Mouse (Mus musculus) midbrain, postnatal 0 days (tissue): ENCODE measurements around the gene Ubr2. TPM values are rescaled to one million over a fixed set of nuclear protein-coding genes. Genes with fewer than 3 reads are reported as not detected.

ENCODE experiments used
- ATAC-seq: fragments of 200-750 bp; cut with Nextera tagmentation; 2 replicates; pipeline ENCODE4 v1.8.0; 2017; ENCODE audit warnings: moderate number of reproducible peaks, mild to moderate bottlenecking, moderate TSS enrichment, moderate library complexity; ENCODE audit not compliant: low FRiP score
- DNase-seq: peaks from one replicate; pipeline ENCODE4 v3.0.0-alpha.2; 2015; ENCODE audit warnings: low spot score
- H3K27ac ChIP-seq: fragments of 300-500 bp; sonication (generic); 2 replicates; pipeline ENCODE4 v1.5.1; 2014; ENCODE audit warnings: low read depth, mild to moderate bottlenecking, low read length, mixed read lengths
- H3K27me3 ChIP-seq: fragments of 300-500 bp; sonication (generic); 2 replicates; pipeline ENCODE4 v1.6.1; 2014; ENCODE audit warnings: low read length, control low read depth, mixed read lengths; ENCODE audit not compliant: insufficient read depth
- H3K36me3 ChIP-seq: fragments of 300-500 bp; sonication (generic); 2 replicates; pipeline ENCODE4 v1.6.1; 2014; ENCODE audit warnings: low read length, control low read depth, mixed read lengths; ENCODE audit not compliant: insufficient read depth
- H3K4me1 ChIP-seq: fragments of 300-500 bp; sonication (generic); 2 replicates; pipeline ENCODE4 v1.6.1; 2014; ENCODE audit warnings: mild to moderate bottlenecking, control low read depth, antibody characterized with exemption, low read length, mixed read lengths; ENCODE audit not compliant: insufficient read depth
- H3K4me2 ChIP-seq: fragments of 300-500 bp; sonication (generic); 2 replicates; pipeline ENCODE4 v1.6.1; 2014; ENCODE audit warnings: low read depth, mild to moderate bottlenecking, low read length, mixed read lengths; ENCODE audit not compliant: poor library complexity, severe bottlenecking
- H3K4me3 ChIP-seq: fragments of 300-500 bp; sonication (generic); 2 replicates; pipeline ENCODE4 v1.5.1; 2014; ENCODE audit warnings: low read depth, mild to moderate bottlenecking, low read length, moderate library complexity
- H3K9ac ChIP-seq: fragments of 300-500 bp; sonication (generic); replicated peaks from 2 replicates; pipeline ENCODE4 v1.6.1; 2014; ENCODE audit warnings: mild to moderate bottlenecking, low read length, moderate library complexity, mixed read lengths; ENCODE audit not compliant: poor library complexity, severe bottlenecking
- H3K9me3 ChIP-seq: fragments of 300-500 bp; sonication (generic); 2 replicates; pipeline ENCODE4 v1.6.1; 2016; ENCODE audit warnings: low read length, control low read depth
- CTCF ChIP-seq: IDR thresholded peaks from 2 replicates; pipeline ENCODE4 v1.5.1; 2016; ENCODE audit warnings: antibody characterized with exemption, mild to moderate bottlenecking
- WGBS: fragments of 180-500 bp; shearing (Covaris S2); extraction: QIAGEN DNeasy Blood & Tissue Kit; methylation state at CpG from one replicate; pipeline ENCODE4 v1.1.7; 2014; 5-methylcytosine and 5-hydroxymethylcytosine counted together
- polyA plus RNA-seq: library from polyadenylated mRNA; unstranded; fragments of >200 nt; fragmentation: Nextera tagmentation; extraction: Ambion mirVana; gene quantifications from 2 replicates; pipeline ENCODE4 v1.2.1, GENCODE M21; 2015
- total RNA-seq: library from RNA; depleted of rRNA; stranded (reverse); fragments of >200 nt; gene quantifications from 2 replicates; pipeline ENCODE4 v1.2.3, GENCODE M21; 2014

Ubr2 gene
- total and polyA plus RNA-seq, 2 experiments from 2014 or later: 9.8 to 26.0 TPM

DNA sequence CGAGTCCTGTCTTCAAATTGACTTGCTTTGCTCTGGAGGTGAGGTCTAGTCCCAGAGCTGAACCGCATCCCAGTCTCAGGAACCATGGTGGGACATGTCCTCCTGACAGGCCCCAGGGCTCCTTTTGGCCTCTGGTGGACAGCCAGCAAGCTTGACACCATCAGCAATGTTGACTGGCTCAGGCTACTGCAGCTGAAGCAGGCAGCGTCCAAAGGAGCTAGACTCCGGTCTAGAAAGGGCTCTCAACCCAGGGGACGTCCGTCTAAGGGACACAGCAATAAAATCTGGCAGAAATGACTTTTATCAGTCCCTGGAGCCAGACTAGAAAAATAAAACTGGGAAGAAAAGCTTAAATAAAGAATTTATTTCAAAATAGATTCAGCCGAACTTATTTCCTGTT is 80.5 kb downstream of the Ubr2 start:
- Histone ChIP-seq H3K4me3 (no peak overlapping the region), H3K4me1 (no peaks in the 10 kb centered on the region), H3K4me2 (no peak overlapping the region), H3K36me3 (peaks cover 63% of the 10 kb centered on the region), H3K9ac (no peak overlapping the region), H3K27me3 (no peaks in the 10 kb centered on the region), H3K27ac (no peak overlapping the region), H3K9me3 (no peaks in the 10 kb centered on the region)
- 95% methylated on average over 7 of the region's 7 CpGs for WGBS
- DNase-seq (no peak), ATAC-seq (no peak)
- TF ChIP-seq CTCF: no peak

DNA sequence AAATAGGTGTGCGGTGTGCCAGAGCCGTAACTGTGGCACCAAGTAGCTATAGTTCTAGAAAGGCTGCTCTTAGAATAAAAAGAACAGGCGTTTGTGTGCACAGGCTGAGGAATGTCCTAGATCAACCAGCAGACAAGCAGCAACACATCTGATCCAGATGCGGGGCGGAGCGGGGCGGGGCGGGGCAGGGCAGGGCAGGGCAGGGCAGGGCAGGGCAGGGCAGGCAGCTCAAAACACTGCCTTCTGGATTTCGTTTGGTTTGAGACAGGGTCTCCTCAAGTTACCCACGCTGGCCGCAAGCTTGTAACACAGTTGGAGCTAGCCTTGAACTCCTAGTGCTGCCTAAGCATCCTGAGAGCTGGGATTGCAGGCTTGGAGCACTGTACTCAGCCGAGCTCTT is 81.1 kb downstream of the Ubr2 start:
- H3K27ac ChIP-seq: no peak overlapping the region
- no peak for DNase-seq
- no peaks in the 10 kb centered on the region for H3K4me1 ChIP-seq
- ATAC-seq: no peak
- H3K27me3 ChIP-seq: no peaks in the 10 kb centered on the region
- H3K9ac ChIP-seq: no peak overlapping the region
- no peaks in the 10 kb centered on the region for H3K9me3 ChIP-seq
- H3K4me2 ChIP-seq: no peak overlapping the region
- 91% methylated on average over 11 of the region's 12 CpGs for WGBS
- TF ChIP-seq CTCF: no peak
- peaks cover 58% of the 10 kb centered on the region for H3K36me3 ChIP-seq
- no peak overlapping the region for H3K4me3 ChIP-seq

DNA sequence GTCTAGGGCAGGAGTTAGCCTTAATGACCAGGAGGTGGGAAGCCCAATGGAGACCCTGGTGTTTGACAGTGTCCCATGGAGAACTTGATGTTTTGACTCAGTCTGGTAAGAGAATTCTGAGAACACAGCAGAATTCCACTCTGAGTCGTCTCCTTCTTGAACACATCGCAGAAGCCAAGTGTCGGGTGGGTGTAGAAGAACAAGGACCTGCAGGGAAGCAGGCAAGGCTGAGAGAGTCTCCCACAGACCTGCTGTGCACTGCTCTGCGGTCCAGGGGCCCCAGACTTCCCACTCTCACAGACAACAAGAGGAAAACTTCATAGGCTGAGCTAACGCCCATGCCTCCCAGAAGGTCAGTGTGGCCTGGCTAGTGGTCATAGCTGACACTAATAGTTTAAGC is 82.6 kb downstream of the Ubr2 start:
- Histone ChIP-seq H3K36me3 (peaks cover 44% of the 10 kb centered on the region), H3K27me3 (no peaks in the 10 kb centered on the region), H3K9me3 (no peaks in the 10 kb centered on the region), H3K4me2 (no peak overlapping the region), H3K4me3 (no peak overlapping the region), H3K27ac (no peak overlapping the region), H3K9ac (no peak overlapping the region), H3K4me1 (no peaks in the 10 kb centered on the region)
- TF ChIP-seq CTCF: no peak
- ATAC-seq: no peak
- no peak for DNase-seq
- 93% methylated on average over 5 of the region's 5 CpGs for WGBS

DNA sequence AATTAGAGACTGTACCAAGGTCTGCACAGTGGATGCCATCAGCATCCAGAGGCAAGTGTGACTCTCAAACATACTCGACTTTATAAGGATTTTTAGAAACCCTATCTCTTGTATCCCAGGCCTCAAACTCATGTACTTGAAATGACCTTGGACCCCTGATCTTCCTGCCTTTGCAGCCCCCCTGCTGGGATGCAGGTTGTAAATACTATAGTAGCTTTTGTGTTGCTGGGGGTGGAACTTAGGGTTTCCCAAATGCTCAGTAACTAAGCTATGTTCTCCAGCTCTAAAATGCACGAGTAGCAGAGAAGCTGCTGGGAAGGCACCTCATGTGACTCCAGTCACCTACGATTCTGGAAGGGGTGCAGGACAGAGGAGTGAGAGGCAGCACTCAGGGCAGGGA is 83.4 kb downstream of the Ubr2 start:
- Histone ChIP-seq H3K27me3 (no peaks in the 10 kb centered on the region), H3K9ac (no peak overlapping the region), H3K4me2 (no peak overlapping the region), H3K4me1 (no peaks in the 10 kb centered on the region), H3K27ac (no peak overlapping the region), H3K4me3 (no peak overlapping the region), H3K9me3 (no peaks in the 10 kb centered on the region), H3K36me3 (peaks cover 36% of the 10 kb centered on the region)
- ATAC-seq (no peak), DNase-seq (no peak)
- WGBS: 71% methylated on average over 3 of the region's 3 CpGs
- no peak for TF ChIP-seq CTCF

DNA sequence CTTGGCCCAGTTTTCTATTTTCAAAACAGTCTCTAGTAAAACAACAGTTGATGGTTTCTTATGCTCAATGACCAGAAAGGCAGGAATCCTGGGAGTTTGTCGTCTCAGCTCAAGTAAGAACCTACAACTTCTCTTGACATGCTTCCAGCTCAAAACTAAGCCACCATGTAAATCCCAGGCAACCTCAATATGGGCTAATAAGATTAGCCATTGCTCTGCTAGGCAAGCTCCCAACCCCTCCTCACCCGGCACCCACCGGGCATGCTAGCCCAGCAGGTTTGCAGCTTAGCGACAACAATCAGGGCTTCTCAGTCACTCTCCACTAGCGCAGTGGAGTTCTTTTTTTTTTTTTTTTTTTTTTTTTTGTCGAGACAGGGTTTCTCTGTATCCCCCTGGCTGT is 84.2 kb downstream of the Ubr2 start:
- H3K9ac ChIP-seq: no peak overlapping the region
- H3K4me3 ChIP-seq: no peak overlapping the region
- H3K4me2 ChIP-seq: no peak overlapping the region
- peaks cover 29% of the 10 kb centered on the region for H3K36me3 ChIP-seq
- no peak for TF ChIP-seq CTCF
- WGBS: 8% methylated on average over 6 of the region's 6 CpGs
- no peaks in the 10 kb centered on the region for H3K27me3 ChIP-seq
- ATAC-seq (no peak), DNase-seq (peak; percentile 10)
- no peaks in the 10 kb centered on the region for H3K4me1 ChIP-seq
- H3K9me3 ChIP-seq: no peaks in the 10 kb centered on the region
- no peak overlapping the region for H3K27ac ChIP-seq

DNA sequence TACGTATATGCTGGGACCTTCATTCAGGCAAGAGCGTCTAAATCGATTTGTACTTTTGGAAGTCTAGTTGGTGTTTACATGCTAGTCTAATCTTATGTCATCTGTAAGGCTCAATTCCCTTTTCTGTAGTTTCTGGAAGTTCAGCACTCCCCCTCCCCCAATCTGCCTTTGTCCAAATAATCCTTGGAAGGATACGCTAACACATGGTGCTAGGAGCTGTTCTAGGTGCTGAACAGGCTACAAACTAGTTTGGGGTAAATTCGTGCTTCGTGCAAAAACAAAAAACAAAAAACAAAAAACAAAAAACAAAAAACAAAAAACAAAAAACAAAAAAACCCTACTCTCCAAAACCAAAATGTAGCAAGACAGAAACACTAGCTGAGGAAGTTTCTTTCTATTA is 89.5 kb downstream of the Ubr2 start:
- WGBS: 68% methylated on average over 6 of the region's 6 CpGs
- no peak for ATAC-seq
- no peaks in the 10 kb centered on the region for H3K27me3 ChIP-seq
- no peaks in the 10 kb centered on the region for H3K4me1 ChIP-seq
- H3K4me3 ChIP-seq: no peak overlapping the region
- H3K9me3 ChIP-seq: no peaks in the 10 kb centered on the region
- no peaks in the 10 kb centered on the region for H3K36me3 ChIP-seq
- no peak overlapping the region for H3K9ac ChIP-seq
- no peak for DNase-seq
- no peak for TF ChIP-seq CTCF
- H3K27ac ChIP-seq: no peak overlapping the region
- no peak overlapping the region for H3K4me2 ChIP-seq
